Mouse (Mus musculus): ENCODE results near the gene Skiv2l.

DNA sequence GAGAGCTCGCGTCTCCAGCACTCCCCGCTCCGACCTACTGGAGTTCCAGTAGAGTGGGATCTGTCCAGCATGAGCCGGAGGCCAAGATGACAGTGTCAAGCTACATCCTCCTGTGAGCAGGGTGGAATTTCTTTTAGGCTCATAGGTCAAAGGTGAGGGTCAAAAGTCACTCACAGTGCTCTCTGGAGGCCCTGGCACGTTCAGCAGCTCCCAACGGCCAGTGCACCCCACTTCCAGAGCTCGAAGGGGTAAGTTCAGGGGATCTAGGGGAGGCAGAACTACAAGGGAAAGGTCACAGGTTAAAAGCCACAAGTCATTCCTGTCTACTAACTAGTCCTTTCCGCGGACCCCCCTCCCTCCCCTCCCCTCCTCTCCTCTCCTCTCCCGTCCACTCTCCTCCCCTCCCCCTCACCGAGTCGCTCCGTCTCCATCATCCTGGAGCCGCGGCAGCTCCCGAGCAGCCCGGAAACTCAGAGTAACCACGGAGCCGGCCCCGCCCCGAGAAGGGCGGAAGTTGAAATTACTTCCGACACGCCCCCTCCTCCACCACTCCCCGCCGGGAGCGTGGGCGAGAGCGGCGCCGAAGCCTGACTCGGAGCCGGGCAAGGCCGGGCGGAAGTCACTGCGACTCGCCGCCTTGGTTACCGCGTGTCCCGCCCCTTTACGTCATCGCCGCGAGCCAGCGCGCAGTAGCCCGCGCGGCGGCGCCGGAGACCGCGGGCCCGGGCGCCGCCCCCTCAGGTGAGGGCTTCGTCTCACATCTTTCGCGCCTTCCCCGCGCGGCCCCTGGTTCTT, at the start of gene Skiv2l, which contains the start of gene Nelfe:
- TF ChIP-seq EP300 (IDR thresholded peaks at IDR 0.05; ENCODE audit: low read depth) (no peak), CTCF (IDR thresholded peaks at IDR 0.05; ENCODE audit: low read depth) (no peak)
